18 mouse cellular contexts compared by ENCODE assay signal in genomic region chr3:10512186-10512585, GRCm38 (mm10).
DNase-seq lines count a peak whose midpoint lies in the region; ATAC-seq lines count a peak whose summit lies in the region.
"Had no signal": no experiment of that assay in that cellular context is flagged by ENCODE, and none has a peak within 500 bp of the region (broad histone marks: within the 10 kb centered on the region; RNA-seq: fewer than 3 reads in every experiment).

No protein-coding gene starts in this region.

- peak; percentile 64 for DNase-seq in heart, adult 11 months
- no peak for DNase-seq in heart, adult 8-10 months (ENCODE audit: low spot score)
- peak; percentile 61 for DNase-seq in midbrain, embryonic 11.5 days (ENCODE audit: low spot score, missing footprints)
- DNase-seq: adrenal gland, adult 8-10 months; adrenal gland, postnatal 10 days; adrenal gland, postnatal 14 days; adrenal gland, postnatal 25 days; adrenal gland, postnatal 36 days; B cell, adult 2 months; cerebellum, adult 11 months; cerebellum, adult 11-12 months; cerebellum, adult 18-20 months had no signal

- H3K4me3 ChIP-seq in midbrain, embryonic 11.5 days (ENCODE audit: low read depth, low read length): no peak overlapping the region
- no peak overlapping the region for H3K4me3 ChIP-seq in midbrain, embryonic 15.5 days

- no peaks in the 10 kb centered on the region for H3K27me3 ChIP-seq in midbrain, embryonic 11.5 days (ENCODE audit: control insufficient read depth, insufficient read depth, low read length)
- H3K27me3 ChIP-seq in midbrain, embryonic 15.5 days (replicated peaks): no peaks in the 10 kb centered on the region
- H3K27me3 ChIP-seq: CH12.LX, Patski had no signal

- H3K4me2 ChIP-seq in midbrain, embryonic 11.5 days: no peak overlapping the region
- H3K4me2 ChIP-seq in midbrain, embryonic 15.5 days: no peak overlapping the region

- no peaks in the 10 kb centered on the region for H3K4me1 ChIP-seq in midbrain, embryonic 11.5 days (ENCODE audit: control insufficient read depth, insufficient read depth, low read length)
- H3K4me1 ChIP-seq in midbrain, embryonic 15.5 days: no peaks in the 10 kb centered on the region

- no peaks in the 10 kb centered on the region for H3K9me3 ChIP-seq in midbrain, embryonic 11.5 days (ENCODE audit: control insufficient read depth, low read length)
- H3K9me3 ChIP-seq in midbrain, embryonic 15.5 days: no peaks in the 10 kb centered on the region
- H3K9me3 ChIP-seq: G1E had no signal

- H3K9ac ChIP-seq in midbrain, embryonic 11.5 days (ENCODE audit: low read length): no peak overlapping the region
- H3K9ac ChIP-seq in midbrain, embryonic 15.5 days: no peak overlapping the region

- no peaks in the 10 kb centered on the region for H3K36me3 ChIP-seq in midbrain, embryonic 11.5 days (ENCODE audit: control insufficient read depth, insufficient read depth, low read length)
- H3K36me3 ChIP-seq in midbrain, embryonic 15.5 days (replicated peaks): no peaks in the 10 kb centered on the region
- H3K36me3 ChIP-seq: G1E had no signal

- H3K27ac ChIP-seq in midbrain, embryonic 11.5 days (ENCODE audit: low read depth, low read length): no peak overlapping the region
- H3K27ac ChIP-seq in midbrain, embryonic 15.5 days: no peak overlapping the region

- 75% methylated on average over 2 of the region's 2 CpGs for WGBS in midbrain, embryonic 11.5 days
- WGBS in midbrain, embryonic 15.5 days: 82% methylated on average over 2 of the region's 2 CpGs

- ATAC-seq in midbrain, embryonic 11.5 days (ENCODE audit: low FRiP score): no peak
- no peak for ATAC-seq in midbrain, embryonic 15.5 days (replicated peaks)
- ATAC-seq: activated CD4-positive, CD25-positive, alpha-beta regulatory T cell, adult 4 months; CD4-positive, CD25-positive, alpha-beta regulatory T cell, adult 4 months; Patski had no signal
